Mouse (Mus musculus) erythroblast, embryonic 14.5 days (primary cell): ENCODE data around the gene Tapbpl.

ENCODE experiments used
- GATA1 ChIP-seq: IDR thresholded peaks from 2 replicates; pipeline ENCODE4 v1.6.1; 2012; ENCODE audit warnings: low read length, inconsistent platforms, mixed read lengths
- TAL1 ChIP-seq: IDR thresholded peaks from 3 replicates; pipeline ENCODE4 v1.6.1; 2012; ENCODE audit warnings: low read length, inconsistent platforms, mixed read lengths

- TF ChIP-seq GATA1 (no peak), TAL1 (no peak)
These were observed 56.2 kb downstream of the Tapbpl start for GRCm38 (mm10) chr6:125175469-125175868.
